Mouse (Mus musculus) layer of hippocampus, adult 9-10 months (tissue): ENCODE measurements around the gene Npr1.

Experiments used
- DNase-seq: peaks from one replicate; pipeline ENCODE4 v3.0.0; 2022; ENCODE audit warnings: low spot score

The Npr1 gene

DNA sequence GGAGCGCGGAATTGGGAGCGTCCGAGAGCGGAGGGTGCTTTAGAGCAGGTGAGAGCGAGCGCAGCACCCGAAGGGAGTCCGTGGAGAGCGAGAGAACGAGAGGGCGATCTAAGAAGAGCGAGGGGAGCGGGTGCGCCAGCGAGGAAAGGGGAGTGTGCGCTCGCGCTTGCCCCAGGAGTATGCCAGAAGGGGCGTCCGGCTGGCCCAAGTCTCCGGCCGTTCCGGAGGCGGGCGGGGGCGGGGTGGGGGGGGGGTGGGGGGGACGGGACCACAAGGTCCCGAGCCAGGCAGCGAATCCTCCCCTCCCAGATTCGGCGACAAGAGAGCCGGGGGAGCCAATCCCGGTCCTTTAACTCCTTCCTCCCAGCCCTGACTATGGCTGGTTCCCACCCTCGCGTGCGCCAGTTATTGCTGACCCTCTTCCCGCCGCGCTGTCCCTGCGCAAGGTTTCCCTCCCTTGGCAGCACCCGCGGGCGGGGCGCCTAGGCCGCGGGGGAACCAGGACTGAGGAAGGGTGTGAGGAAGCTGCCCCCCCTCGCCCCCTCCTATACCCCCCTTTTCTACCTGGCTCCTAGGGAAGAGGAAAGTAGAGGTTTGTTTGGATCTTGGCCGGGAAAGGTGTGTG lies at the start of gene Npr1:
Gene Npr1, minus strand, starts transcription at position 181 of the 625 bp plus-strand sequence.
- DNase-seq: no peak

GRCm38 (mm10) chr3:90515242-90515641 lies 49.6 kb upstream of the Npr1 start:
- no peak for DNase-seq

- DNase-seq: no peak
Measured at GRCm38 (mm10) chr3:90514691-90515090, 49.0 kb upstream of the Npr1 start.

DNA sequence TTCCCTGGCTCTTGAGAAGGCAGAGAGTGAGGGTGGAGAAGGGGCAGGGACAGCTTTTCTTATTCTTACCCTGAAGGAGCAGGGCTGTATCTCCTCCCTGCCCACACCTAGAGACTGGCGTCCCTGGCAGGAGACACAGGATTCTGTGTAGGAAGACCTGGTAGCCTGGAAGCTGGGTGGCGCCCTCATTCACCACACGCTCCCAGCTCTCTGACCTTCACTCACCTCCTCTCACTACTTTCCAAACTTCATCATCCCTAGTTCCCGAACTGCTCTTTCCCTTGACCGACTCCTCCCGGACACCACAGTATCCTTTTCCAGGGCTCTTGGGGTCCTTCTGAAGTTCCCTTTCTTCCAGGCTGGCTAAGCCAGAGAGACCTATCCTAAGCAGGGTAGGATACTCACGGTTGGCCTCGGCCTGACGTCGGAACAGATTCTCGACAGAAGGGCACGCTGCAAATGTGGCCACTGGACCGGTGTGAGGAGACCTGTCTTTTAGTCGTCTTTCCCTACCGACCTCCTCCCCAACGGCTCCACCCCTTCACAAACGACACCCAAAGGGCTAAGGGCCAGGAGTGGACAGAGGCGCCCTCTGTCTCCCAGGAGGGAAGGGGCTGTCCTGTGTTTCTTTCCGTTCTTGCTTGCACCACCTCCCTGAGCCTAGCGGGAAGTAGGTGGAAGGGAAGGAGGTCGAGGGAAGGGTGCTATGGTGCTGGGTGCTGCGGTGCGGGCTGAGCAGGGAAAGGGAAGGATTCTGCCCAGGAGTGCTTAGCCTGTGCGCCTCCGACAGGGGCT lies 48.3 kb upstream of the Npr1 start, which contains the start of the genes S100a1 and S100a13:
Gene S100a1, minus strand, starts transcription at position 597 of the 795 bp plus-strand sequence.
Gene S100a13, plus strand, starts transcription at position 640 of the 795 bp plus-strand sequence.
- DNase-seq: no peak

GRCm38 (mm10) chr3:90512948-90513642 lies 47.4 kb upstream of the Npr1 start:
- DNase-seq: no peak

DNA sequence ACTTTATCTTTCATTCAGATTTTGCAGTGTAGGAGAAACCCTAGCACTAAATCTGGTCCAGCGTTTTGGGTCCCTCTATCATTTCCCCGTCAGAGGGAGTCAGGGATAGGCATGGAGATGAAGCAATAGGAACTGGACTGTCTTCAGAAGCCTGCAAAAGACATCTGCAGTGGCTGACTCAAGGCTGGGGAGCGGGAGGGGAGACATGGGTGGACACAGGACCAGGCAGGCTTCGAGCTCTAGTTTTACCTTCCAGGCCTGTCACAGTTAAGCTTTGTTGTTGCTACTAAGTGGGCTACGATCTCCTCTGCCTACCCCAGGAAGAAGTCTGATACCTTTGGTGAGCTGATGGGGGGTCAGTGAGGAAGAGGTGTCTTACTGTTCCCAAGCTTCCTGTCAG lies 46.6 kb upstream of the Npr1 start:
- no peak for DNase-seq

DNA sequence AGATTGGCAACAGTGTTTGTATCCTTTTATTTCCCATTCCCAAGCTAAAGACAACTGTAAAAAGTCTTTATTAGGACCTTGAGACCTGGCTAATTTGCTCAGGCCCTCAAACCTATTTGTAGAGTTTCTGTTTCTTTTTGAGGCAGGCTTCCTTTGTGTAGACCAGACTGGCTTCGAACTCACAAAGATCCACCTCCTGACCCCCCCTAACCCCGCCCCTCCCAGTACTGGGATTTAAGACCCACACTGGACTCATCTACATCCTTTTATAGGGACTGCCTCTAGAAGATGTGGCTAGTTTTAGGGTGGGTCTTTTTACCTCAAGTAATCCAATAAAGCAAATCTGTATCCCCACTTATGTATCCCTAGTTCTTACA lies 44.1 kb upstream of the Npr1 start:
- no peak for DNase-seq

GRCm38 (mm10) chr3:90508950-90509746 lies 43.5 kb upstream of the Npr1 start, which contains the start of gene Chtop:
Gene Chtop (minus strand): TSS chr3:90509498.
- DNase-seq: peak; percentile 95

- DNase-seq: no peak
Measured at GRCm38 (mm10) chr3:90508287-90508949, 42.8 kb upstream of the Npr1 start.

GRCm38 (mm10) chr3:90506362-90506761 lies 40.7 kb upstream of the Npr1 start:
- DNase-seq: no peak

GRCm38 (mm10) chr3:90505216-90505615 lies 39.5 kb upstream of the Npr1 start:
- DNase-seq: no peak

DNA sequence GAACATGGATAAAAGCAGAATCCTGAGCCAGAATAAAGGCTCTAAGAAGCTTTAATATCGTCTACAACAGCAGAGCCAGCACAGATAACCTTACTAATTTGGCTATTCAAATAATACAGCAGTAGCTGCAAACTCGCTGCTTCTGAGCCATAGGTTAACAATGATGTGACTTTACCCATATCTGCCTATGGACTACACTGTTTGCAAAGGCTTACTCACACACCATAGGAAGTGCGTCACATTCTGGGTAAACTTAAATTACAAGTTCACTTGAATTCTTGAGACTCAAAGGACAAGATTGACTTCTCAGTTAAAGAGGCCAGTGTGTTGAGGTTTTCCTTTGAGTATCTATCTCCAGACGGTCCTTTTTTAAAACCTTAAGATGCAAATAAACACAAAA lies 37.8 kb upstream of the Npr1 start:
- no peak for DNase-seq

GRCm38 (mm10) chr3:90497597-90497996 lies 31.9 kb upstream of the Npr1 start:
- DNase-seq: no peak

DNA sequence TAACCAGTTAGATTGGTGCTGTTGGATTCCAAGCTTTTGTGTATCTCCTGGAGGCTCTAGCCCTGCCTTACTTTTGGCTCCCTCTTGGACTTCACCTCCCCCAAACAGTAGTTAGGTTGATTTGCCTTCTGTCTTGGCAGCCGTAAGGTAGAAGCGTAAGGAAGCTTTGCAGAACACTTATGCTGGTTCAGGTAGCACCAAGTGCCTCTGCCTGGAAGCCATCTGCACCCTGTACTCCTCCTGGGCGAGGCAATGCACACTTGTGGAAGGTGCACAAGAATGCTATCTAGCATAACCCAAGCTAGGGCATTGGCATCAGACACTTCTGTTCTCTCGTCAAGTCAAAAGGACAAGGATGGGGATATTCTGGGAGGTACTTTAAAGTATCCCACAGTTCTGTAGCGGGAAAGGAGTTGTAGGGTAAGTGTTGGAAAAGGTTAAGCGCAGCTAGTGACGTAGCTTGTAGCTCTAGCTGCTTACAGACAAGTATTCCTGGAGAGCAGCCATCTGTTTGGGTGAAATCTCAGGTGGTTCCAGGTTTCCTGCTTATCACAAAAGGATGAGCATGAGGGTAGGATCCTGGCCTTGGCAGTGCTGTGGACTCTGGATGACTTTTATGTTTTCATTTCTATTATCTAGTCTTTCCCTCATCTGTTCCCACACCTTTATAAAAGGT lies 30.3 kb upstream of the Npr1 start:
- no peak for DNase-seq

DNA sequence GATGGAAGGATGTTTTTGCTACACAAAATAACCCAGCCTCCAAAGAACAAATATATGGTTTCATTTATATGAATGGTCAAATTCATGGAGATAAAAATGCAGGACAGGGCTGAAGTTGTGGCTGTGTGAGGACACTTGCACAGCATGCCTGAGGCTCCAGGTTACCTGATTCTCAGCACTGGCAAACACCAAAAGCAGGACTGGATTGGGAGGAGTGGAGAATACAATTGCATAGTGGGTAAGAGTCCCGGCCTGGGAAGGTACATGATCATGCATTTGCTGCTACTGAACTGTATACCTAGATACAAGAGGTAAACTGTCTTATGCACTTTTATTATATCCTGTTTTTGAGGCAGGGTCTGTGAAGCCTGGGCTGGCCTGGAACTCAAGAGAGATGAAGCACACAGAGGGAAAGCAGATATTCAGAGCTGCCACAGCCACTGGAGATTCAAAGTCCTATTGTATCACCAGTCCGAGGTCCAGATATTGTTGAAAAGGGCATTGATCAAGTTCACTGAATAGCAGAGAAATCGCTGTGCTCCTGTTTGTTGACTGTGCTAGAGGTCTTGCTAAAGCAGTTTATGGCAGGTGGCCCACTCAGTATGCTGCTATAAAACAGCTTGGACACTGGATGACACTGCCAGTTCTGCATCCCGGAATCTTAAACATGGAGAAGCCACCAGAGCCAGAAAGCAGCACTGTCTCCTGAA lies 28.3 kb upstream of the Npr1 start:
- no peak for DNase-seq

- no peak for DNase-seq
Measured at GRCm38 (mm10) chr3:90491350-90491749, 25.7 kb upstream of the Npr1 start.

DNA sequence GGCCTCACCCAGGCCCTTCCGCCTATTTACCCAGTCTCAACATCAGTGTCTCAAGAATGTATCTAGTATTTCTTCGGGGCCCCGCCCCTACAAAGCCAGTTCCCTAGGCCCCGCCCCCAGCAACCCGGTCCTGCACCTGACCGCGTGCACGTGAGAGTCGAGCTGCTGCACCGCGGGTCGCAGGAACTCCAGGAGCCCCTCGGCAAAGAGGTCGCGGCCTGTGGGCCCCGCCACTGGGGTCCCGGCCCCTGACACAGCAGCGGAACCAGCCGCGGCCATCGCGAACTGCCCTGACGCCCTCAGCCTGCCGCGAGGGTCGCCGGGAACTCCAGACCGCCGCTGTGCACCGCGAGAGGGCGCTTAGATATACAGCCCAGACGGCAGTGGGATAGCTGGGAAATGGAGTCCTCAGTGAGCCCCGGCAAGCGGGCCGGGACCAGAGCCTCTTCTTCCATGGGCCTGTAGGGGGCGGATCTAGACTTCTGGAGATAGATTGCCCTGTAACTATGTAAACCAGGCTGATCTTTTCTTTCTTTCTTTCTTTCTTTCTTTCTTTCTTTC lies 25.1 kb upstream of the Npr1 start, which contains the start of gene Snapin:
Gene Snapin, minus strand, starts transcription at position 338 of the 561 bp plus-strand sequence.
- DNase-seq: peak; percentile 90

DNA sequence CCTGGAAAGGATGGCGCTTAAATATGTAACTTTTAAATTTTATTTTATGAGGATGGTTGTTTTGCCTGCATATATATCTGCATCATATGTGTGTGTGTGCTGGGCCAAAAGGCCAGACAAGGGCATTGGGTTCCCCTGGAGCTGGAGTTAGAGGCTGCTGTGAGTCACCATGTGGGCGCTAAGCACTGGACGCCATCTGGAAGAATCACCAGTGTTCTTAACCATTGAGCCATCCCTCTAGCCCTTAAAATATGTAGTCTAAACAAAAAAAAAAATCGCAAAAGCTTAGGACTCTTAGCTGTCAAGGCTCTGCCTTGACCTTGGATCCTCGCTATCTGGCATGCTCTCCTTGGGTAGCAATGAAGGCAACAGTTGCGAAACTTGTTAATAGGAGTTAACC lies 22.9 kb upstream of the Npr1 start:
- no peak for DNase-seq

DNA sequence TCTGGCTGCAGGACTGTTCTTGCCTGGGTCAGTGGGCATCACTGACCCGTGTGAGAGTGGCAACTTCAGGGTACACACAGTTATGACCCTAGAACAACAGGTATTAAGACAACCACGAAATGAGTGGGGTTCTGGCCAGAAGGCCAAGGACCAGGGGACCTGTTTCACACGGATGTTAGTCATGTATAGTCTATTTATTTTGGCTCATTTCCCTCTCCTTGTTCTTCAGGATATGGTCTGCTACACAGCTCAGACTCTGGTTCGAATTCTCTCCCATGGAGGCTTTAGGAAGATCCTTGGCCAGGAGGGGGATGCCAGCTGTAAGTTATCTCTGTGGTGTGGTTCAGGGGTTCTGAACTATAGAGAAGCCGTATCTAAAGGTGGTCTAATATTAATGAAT lies 21.3 kb upstream of the Npr1 start:
- DNase-seq: no peak
